Mouse (Mus musculus) embryo, embryonic 11 days (tissue): ENCODE results near the gene Hoxc8.

Experiments
- DNase-seq: peaks from one replicate; pipeline ENCODE4 v3.0.0-alpha.2; 2015

Hoxc8 gene

DNA sequence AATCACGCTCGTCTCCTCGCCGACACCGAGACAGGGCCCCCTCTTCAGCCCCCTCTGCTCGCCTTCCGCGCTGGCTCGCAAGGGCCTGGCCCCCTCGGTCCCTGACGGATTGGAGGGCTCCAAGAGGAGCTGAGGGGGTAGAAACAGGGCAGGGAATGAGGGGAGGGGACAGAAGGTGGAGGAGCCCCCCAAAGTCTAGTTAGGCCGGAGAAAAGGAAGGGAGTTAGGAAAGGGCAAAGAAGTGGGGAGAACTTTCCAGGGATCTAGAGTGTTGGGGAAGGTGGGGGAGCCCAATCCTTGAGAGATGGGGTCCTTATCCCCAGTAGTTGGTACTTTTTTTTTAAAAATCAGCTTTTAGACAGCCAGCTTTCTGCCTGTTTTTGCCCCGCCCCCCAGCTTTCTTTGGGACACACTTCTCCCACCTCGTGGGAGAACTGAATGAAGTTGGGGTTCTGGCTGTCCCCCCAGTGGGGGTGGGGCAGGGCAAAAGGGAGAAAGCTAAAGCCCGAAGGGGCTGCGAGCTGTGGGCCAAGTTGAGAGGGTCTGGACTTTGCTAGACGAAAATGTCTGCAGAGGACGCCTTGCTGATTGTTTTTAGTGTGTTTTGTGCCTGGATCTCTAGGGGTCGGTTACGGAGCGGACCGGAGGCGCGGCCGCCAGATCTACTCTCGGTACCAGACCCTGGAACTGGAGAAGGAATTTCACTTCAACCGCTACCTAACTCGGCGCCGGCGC lies 19.9 kb downstream of the Hoxc8 start:
- DNase-seq: no peak

DNA sequence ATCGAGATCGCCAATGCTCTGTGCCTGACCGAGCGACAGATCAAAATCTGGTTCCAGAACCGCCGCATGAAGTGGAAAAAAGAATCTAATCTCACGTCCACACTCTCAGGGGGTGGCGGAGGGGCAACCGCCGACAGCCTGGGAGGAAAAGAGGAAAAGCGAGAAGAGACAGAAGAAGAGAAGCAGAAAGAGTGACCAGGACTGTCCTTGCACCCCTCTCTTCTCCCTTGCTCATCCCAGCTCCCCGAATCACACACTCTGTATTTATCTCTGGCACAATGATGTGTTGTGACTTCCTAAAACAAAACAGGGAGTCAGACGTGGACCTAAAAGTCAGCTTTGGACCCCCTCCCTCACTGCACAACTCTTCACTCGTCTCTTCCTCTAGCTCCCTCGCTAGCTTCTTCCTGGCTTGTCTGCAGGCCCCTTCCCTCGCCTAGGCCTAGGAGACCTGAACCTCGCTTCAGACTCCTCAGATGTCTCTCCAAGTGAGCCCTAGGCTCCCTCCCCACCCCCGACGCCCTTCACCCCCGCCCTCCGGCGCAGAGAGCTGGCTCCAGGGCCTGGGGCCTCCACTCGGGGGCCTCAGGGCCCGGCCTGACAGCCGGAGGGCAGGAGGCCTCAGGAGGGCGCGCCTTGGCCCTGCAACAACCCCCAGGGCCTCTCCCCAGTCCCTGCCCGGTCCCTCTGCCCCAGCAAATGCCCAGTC lies 20.6 kb downstream of the Hoxc8 start:
- DNase-seq: peak; percentile 46

DNA sequence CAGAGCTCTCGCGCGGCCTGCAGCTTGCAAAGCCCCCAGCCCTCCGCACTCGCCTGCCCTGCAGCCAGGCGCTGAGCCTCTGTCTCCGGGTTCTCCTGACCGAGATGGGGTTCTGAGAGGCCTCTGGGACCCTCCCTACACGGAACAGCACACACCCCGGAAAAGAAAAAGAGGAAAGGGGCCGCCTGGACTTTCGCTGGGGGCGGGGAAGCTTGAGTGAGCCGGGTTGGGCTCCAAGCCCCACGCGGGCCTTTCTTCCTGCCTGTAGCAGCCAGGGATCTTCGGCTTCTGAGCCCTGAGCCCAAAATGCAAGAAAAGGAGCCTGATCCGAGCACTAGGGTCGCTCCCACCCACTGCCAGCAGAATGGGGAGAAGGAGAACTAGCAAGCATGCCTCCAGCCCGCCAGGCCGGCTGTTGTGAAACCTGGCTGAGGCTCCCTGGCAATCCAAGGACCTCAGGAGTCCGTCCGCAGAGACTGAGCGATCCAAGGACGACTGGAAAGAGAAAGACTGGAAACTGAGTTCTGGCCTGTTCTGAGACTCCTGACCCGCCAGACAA lies 21.6 kb downstream of the Hoxc8 start:
- DNase-seq: peak; percentile 68

DNA sequence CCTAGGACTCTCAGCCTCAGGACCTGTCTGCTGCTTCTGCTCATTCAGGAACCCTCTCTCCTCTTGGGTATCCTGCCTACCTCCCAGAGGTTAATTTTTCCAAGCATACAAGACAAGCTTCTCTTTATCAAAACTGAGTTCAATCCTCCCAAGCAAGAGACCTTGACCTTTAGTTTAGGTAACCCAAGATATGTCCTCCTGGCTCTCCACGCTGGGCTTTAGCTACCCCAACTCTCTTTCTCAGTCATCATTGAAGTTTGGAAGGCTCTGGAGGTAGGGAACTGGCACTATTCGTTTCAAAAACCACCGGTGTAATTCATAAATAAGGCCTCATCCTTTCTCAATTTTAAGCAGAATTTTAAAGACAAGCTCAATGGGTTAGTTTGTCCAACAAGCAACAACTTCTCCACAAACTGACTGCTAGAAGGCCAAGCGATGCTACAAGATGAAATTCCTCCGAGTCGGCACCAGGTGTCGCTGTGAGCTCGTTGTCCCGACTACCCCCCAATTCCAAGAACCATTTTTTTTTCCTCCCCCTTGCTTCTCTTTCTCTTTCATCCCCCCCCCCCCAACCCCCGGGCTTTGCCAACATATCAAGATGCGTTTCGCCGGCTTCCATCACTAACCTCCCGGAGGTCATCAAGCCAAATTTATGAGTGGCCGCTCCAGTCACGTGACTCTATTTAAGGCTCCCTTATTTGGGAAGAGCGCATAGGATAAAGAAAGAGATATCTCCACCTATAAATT lies 23.0 kb downstream of the Hoxc8 start:
- DNase-seq: peak; percentile 87

DNA sequence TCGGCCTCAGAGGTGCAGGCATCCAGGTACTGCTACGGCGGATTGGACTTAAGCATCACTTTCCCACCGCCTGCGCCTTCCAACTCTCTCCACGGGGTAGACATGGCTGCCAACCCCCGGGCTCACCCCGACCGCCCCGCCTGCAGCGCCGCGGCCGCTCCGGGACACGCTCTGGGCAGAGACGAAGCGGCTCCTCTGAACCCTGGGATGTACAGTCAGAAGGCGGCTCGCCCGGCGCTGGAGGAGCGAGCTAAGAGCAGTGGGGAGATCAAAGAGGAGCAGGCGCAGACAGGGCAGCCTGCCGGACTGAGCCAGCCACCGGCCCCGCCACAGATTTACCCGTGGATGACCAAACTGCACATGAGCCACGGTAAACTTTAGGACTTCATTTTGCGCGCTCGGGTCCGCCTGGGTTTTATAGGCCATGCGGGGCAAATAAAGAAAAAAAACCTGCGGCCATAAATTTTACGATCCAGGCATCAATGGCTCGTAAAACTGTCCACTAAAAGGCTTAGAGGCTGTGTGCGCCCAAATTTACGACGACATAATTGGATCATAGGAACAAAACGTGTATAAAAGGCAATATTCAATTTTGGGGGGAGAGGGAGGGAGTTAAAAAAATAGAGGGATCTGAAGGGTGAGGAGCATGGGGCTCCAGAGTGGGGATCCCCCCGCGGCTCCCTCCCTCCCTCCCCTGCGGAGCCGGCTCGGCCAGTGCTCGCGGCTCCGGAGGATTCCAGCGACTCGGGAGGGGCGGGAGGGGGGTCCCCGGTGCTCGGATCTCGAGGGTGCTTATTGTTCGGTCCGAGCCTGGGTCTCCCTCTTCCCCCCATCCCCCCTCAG lies 24.0 kb downstream of the Hoxc8 start:
- peak; percentile 83 for DNase-seq

DNA sequence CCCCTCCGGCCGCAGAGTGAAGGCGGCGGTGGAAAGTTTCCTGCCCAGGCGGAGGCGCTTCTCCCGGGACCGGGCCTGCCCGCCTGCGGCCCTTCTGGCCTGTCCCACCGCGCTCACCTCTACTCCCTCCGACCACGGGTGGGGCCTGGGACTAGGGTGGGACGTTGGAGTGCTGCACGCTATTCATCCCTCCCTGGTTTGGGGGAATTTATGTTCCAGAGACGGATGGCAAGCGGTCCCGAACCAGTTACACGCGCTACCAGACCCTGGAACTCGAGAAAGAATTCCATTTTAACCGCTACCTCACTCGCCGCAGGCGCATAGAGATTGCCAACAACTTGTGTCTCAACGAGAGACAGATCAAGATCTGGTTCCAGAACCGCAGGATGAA lies 24.6 kb downstream of the Hoxc8 start:
- no peak for DNase-seq

DNA sequence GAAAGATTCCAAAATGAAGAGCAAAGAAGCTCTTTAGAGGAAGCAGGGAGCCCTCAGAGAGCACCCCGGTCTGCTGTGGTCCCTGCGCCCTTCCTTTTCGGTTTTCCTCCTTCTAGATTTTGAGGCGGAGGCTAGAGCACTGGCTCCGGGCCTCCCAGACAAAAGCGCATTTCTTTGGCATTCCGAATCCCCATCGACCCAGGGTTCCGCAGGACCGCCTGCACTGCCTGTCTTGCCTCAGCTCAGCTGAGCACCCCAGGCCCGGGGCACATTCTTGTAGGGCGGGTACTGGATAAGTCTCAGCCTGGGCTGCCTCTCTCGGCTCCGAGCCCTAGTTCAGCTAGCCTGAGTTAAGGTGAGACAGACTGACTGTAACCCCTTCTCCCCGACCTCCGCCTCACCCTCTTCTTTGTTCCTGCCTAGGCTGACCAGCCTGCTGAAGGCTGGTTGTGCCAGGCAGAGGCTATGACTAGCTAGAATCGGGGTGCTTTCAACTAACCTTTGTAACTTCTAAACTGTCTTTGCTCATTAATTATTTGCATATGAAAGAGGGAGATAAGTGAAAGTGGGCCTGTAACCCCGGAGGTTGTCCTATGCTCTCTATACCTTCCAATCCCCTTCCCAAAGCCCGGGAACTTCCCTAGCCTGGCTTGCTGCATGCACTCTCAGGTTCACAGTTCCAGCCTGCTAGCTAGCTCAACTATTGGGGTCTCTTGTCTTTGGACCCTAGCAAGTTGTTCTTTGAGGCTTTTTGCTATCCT lies 25.2 kb downstream of the Hoxc8 start:
- no peak for DNase-seq

DNA sequence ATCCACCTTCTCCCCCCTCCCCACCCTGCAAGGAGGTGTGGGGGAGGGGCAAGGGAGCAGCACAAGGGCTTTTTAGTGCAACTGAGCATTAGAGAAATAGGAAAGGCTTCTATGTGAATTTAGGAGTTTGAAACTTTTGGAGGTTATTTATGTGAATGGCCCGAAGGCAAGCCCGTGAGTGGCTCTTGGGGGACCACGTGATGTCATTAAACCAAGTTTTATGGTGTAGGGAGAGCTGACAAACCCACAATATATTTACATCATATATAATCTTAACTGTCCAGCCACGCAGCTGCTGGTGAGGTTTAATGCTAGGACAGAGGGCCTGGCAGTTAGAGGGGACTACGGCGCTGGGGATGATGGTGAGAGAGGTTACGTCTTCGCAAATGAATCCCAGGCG lies 28.2 kb downstream of the Hoxc8 start, which contains the start of gene Hoxc4:
Hoxc4 (plus strand) TSS at position 299 of the 400 bp plus-strand sequence.
- peak; percentile 66 for DNase-seq

DNA sequence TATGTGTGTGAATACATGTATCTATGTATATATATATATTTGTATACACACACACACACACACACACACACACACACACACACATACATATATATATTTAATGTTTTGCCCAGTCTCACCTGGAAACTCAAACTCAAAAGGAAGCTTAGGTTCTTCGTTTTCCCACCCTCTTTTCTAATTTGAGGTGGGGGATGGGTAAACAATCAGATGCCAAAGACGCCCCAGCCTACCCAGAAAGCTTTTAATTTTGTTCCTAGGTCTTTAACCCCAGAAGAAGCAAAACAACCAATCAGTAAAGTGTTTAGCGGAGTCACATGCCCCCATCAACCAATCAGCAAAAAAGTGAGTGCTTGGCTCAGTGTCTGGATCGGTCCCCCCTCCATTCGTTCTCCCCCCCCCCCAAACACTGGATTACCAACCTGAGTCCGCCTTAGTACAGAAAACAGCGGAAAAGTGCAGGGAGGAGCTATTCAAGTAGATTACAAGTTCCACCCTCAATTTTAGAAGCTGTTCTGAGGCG lies 30.6 kb downstream of the Hoxc8 start:
- no peak for DNase-seq

DNA sequence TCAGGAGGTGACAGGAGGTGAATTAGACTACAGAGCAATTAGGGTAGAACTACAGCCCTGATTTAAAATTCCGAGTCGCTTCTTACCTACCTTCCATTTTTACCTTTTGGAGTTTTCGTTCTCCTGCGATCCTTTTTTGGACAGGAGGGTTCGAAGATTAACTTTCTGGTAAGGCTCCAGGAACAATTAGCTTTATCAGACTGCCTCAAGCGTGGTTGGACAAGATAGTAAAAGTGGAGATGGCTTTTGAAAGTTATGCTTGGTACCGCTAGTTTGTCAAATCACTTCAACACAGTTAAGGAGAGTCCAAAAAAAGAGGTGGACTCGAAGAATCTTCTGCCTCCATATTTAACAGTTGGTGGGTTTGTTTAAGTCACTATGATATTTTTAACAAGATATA lies 31.1 kb downstream of the Hoxc8 start:
- no peak for DNase-seq

DNA sequence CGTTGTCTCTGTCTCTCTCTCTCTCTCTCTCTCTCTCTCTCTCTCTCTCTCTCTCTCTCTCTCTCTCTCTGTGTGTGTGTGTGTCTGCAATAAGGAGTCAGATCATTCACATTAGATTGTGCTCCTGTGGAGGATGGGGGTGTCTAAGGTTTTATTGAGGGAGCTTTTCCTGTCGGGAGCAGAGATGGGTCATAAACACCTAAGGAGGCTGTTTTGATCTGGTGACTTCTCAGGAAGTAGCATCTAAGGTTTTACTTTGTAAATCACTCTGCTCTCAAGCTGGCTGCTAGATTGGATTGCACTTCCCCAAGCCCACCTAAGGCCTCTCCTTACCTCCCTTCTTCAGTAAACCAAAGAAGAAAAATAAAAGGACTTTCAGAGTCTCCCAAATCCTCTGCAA lies 33.7 kb downstream of the Hoxc8 start:
- no peak for DNase-seq

DNA sequence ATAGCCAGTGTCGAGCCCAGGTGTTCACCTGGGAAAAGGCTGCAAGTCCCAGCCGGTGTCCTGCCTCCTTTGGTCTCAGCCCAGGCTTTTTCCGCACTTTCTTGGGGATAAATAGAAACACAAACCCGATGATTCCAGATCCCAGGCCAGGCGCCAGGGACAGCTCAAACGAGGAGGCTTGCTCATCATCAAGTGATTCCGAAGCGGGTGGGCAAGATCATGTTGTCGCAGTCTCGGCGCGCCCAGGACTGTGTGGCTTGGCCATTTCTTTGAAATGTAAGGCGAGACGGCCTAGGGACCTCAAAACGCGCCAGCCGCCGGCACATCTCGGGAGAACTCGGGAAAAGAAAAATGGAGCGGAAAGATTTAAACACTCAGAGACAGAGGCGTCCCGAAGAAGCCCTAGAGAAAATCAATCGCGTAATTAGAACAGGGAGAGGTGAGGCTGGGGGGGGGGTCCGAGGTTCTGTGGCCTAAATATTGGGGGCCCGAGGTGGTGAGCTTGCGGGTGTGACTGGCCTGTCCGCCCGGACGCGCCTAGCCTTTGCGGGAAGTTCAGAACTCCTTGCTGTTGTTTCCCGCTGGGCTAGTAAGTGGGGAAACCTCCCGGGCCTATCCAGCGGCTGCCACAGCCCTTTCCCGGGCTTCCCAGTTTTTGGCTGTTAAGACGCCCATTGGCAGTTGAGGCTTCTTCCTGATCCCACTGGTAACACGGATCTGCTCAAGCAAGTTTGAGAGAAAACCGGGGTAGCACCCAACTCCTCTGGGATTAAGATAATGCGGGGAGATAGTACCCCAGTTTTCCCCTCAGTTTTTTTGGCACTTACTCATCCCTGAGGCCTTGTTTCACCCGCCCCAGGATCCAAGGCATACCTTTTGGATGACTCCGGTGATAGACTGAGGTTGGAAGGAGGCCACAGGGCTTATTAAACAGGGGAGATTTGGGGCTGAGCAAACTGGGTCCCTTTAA lies 37.1 kb downstream of the Hoxc8 start:
- DNase-seq: no peak

DNA sequence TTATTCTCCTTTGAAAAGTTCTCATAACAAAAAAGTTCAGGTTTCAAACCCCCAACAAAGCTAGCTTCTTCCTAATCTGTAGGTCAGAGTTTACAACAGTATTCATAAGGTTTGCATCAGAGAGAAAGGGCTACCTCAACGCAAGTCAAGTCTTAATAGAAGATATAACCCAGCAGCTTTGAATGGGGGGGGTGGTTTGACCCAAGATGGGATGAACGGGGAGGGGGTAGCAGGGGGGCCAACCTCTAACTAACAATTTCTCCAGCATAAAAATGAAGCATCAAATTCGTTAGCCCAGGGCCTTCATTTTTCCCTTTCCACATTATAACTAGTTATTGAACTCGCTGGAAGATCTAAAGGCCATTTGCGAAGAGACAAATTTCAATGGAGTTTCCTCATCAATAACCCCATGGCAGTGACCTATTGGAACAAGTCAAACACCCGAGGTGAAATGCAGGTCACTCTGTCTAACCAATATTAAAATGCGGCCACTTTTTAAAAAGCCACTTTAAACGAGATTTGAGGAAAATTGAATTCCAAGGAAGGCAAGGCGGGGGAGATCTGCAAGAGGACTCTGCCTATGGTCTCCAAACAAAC lies 38.6 kb downstream of the Hoxc8 start:
- peak; percentile 59 for DNase-seq

DNA sequence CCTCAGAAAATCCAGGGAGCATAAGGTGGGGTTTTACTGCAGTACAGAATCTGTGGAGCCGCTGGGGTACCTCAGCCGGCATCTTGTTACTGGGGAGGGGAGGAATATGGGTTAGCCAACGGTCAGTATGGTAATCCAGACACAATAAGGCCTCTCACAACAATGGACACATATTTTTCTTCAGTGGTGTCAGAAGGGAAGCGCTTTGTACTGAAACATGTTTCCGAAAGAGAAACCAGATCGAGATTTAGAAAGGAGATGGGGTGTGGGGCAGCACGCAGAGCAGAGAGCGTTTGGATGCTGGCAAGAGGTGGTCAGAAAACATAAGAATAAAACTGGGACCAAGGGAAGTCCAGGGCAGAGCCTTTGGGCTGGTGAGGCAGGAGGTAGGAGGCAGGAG lies 39.7 kb downstream of the Hoxc8 start:
- DNase-seq: peak; percentile 50

DNA sequence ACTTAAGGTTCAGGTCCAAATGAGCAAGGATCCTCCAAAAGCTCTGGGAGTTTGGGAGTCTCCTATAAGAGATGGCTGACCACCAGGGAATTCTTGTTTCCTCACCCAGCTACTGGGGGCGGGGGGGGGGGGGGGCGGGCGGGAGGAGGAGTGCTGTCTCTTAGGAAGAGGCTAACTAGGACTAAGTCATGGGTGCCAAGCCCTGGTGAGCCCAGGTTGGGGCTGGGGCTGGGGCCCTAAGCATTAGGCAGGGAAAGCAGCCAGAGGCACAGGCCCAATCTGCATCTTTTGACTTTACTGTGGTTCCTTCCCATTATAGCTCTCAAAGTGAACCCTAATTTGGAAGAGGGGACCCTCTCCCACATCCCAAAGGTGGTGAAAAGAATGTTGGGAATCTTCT lies 41.8 kb downstream of the Hoxc8 start:
- peak; percentile 38 for DNase-seq

DNA sequence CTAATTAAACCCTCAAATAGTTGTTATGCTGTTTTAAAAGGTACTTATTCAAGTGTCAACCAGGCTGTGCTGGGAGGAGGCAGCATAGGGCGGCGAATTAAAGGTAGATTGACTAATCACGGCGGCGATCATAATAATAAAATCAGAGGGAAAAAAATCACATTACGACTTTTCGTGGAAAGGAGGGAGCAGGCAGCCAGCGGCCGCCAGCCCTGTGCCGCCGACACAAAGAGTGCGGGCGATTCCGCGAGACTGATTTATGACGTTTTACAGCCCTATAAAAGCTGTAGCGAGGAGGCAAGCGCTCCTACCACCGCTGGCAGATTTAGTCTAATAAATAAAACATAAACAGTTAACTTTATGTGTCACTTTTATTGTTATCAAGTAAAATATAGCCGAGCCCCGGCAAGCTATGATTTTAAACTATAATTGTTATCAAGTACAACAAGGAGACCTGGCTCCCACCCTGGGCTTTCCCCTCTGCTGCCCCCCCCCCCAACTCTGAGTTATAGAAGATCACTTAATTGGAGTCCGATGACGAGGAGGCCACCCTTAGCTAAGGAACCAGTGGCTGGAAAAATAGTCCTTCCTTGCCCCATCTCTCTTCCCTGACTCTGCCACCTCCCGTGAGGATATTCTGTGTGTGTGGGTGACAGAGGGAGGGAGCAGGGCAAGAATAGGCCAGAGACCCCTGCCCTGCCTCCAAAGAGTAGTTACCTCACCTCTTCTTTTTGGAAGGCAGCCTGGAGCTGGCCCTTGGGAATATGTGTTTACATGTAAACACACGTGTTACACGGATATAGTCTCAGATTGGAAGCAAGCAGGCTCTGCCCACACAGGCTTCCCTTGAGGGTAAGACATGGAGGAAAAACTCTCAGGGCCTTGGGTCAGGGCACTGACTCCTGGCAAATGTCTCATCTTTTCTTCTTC lies 42.5 kb downstream of the Hoxc8 start:
- DNase-seq: peak; percentile 85

DNA sequence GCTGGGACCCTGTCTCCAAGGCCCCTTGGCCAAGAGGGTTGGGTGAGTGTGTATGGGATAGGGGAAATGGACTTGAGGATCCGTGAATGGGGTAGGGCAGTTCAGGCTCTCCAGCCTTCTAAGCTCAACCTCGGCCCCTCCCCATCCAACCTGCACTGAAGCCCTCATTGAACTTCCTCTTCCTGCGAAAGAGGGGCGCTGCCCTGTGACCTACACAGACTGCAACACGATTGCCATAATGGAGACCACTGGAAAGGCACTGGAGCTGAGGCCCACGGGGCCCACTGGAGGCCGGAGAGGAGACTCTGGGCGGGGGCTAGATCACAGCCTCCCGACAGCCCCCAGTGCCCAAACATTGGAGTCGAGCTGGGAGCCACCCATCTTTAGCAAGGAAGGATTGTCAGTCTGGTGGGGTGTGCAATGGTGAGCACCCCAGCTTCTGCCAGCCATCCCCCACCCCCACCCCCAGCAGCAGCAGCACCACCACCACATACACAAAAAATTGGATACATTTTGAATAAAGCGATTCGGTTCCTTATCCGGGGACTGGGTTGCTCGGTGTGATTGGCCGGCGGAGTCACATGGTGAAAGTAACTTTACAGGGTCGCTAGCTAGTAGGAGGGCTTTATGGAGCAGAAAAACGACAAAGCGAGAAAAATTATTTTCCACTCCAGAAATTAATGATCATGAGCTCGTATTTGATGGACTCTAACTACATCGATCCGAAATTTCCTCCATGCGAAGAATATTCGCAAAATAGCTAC lies 43.8 kb downstream of the Hoxc8 start:
- DNase-seq: peak; percentile 71
